Mouse (Mus musculus): ENCODE results near the gene Hsd3b5. TPM values are rescaled to one million over a fixed set of nuclear protein-coding genes. Genes with fewer than 3 reads are reported as not detected.
"Not testable (repeated sequence)": the region's sequence is repeated elsewhere in the genome, so short reads cannot be mapped to it uniquely, and the experiment has no call there.

The Hsd3b5 gene
- total RNA-seq (2021), result not detected
- long read RNA-seq, experiment 1, result 0 reads
- long read RNA-seq, experiment 2, result 0 reads

DNA sequence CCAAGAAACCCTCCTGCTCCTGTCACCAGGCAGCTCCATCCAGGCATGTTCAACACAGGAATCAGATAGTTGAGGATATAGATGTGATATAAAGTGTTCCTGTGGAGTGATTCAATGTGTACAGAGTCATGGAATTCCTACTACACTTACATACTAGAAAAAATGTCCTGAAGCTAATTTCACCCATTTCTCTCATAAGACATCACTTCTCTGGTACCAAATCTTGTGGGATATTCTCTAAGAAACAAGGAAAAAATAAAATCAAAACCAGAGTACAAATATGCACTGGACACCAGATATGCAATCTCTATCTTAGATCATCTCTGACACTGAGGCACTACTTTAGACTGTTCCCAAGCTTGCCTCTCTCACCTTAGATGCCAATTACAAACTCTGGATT is at the start of gene Hsd3b5:
TSS of gene Hsd3b5 (minus strand) at position 101 of the 400 bp plus-strand sequence.
- DNase-seq (ENCODE audit: low spot score in 2 of 2), result no peak

DNA sequence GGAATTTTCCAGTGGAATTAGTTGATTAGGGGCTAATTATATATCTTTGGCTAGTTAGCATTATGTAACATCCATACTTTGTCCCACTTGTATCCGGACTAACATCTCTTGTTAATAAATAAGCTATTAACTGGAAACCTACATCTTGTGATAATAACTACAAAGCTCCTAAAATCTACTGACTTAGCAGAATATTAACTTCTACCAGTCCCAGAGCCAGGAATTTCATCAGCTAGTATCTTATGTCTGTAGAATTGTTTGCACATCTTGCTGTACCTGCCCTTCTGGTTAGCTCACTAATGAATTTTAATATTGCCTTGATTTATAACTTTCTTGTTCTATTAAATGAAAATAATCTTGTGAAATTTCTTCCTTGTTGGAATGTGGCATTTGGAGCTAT is 5.1 kb upstream of the Hsd3b5 start:
- no peak for DNase-seq (ENCODE audit: low spot score in 2 of 2)

DNA sequence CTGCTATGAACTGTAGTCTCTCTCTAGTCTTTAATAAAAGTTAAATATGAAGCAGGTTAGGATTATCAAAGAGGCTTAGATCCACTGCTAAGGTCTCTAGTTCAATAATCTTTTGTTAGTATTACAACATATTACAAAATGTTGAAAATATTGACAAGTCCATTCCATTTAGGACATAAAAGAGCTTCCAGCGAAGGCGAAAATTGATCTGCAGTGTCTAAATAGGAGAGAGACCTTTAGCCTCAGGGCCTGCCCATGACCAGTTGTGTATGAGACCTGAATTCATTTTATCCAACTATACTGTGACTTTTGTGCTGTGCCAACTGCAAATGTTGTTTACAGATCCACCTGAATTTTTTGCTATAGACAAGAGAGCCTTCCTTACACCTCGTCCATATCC is 419 bp downstream of the Hsd3b5 start:
- DNase-seq (ENCODE audit: low spot score in 2 of 2), result no peak

DNA sequence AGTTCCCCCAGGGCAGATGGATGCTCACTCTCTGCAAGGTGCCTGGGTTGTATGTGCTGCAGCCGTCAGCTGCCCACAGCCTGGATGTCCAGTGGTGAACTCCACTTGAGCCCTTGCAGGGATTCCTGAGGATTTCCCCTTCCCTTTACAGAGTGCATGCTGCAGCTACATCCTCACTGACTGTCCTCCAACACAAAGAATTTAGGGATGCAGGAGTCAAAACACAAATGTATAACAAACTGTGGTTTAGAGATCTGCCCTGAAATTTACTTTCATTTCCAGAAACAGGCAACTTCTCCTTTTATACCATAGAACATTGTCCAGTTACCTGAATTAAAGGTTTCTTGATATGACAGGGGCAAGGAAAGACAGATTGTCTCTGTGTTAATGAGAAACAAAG is 13.3 kb downstream of the Hsd3b5 start:
- DNase-seq (ENCODE audit: low spot score in 2 of 2), result not testable (repeated sequence)

DNA sequence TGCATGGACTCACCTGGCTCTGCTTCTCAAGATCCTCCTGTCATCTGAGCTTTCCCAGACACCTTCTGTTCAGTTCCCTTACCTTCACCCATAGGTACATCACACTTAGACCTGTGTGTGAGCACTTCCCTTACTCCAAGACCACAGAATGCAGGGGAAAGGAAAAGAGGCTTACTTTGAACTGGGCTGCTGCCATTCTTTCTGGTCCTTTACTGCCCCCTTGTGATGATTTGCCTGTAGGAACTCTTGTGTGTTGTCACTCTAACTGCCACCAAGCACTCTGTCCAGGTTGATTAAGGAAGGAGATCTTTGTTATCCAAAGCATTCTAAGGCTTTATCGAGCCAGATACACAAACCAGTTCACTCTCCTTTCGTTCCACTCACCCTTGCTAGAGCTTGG is 13.8 kb downstream of the Hsd3b5 start:
- not testable (repeated sequence) for DNase-seq (ENCODE audit: low spot score in 2 of 2)

DNA sequence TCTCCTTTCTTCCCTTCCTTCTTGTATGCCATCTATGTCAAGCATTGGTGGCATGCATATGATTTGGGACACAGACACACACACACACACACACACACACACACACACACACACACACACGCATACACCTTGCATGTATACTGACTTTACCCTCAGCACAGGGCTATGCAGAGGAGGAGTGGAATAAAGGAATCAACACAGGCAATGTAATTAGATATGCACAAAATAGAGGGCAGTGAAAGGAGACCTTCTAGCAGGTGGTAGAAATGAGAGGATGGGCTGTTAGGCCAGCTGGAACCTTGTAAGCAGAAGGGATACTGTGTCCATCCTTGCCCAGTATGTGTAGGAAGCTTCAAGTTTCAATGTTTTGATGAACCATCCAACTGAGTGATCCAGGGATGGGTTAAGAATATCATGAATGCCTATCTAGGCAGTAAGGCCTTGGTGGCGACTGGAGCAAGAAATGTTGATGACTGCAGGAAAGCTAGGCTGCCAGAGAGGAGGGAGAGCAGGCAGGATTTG is 15.6 kb downstream of the Hsd3b5 start:
- DNase-seq (ENCODE audit: low spot score in 2 of 2), result not testable (repeated sequence)

DNA sequence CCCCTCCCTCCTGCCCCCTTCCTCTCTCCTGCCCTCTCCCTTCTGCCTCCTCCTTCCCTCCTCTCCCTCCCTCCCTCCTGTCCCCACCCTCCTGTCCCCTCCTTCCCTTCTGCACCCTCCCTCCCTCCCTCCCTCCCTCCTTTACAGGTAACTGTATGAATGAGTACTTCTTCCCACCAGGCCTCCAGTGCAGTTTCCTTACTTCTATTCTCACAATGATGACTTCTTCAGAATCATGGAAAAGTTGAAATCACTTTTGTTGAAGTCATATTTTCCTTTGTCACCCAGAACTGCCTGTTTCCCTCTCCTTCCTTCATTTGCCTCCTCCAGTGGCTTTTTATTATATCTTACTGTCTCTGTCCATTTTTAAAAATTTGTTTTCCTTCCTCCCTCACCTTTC is 16.1 kb downstream of the Hsd3b5 start:
- DNase-seq (ENCODE audit: low spot score in 2 of 2), result no peak

DNA sequence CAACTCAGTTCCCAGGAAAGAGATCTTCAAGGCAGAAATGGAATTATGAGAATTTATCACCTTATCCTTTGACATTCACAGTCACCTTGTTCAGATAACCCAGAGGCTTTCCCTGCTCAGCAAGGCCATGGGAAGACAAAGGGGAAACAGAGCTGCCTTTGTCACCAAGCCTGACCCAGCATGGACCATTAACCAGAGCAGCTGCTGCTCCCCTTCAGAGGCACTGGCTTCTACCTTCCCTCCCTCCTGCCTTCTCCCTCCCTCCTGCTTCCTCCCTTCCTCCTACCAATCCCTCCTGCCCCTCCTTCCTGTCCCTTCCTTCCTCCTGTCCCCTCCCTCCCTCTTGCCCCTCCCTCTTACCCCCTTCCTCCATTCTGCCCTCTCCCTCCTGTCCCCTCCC is 16.5 kb downstream of the Hsd3b5 start:
- not testable (repeated sequence) for DNase-seq (ENCODE audit: low spot score in 2 of 2)

DNA sequence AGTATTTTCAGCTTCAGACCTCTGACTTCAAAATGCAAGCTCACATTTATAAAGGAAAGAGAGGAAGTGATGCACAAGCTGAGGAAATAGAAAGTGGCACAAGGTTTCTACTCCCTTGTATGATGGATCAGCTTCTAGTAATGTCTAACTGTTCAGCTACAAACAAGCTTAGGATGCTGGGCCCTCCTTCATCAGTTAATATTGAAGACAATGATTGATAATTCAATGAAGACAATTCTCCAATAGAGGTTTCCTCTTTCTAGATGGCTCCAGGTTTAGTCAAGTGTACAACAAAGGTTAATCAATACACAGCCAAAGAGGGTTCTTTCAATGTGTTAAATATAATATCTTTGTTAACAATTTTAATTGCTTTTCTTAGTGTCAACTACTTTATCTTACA is 41.3 kb downstream of the Hsd3b5 start, which contains the start of gene Gm10681:
TSS of gene Gm10681 (minus strand) at position 101 of the 400 bp plus-strand sequence.
- DNase-seq (ENCODE audit: low spot score in 2 of 2), result no peak

DNA sequence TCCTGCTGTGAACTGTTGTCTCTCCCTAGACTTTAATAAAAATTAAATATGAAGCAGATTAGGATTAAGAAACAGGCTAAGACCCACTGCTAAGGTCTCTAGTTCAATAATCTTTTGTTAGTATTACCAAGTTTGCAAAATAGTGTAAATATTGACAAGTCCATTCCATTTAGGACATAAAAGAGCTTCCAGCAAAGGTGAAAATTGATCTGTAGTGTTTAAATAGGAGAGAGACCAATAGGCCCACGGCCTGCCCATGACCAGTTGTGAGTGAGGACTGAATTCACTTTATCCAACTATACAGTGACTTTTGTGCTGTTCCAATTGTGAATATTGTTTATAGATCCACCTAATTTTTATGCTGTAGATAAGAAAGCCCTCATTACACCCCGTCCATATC is 42.3 kb downstream of the Hsd3b5 start:
- DNase-seq (ENCODE audit: low spot score in 2 of 2), result no peak

DNA sequence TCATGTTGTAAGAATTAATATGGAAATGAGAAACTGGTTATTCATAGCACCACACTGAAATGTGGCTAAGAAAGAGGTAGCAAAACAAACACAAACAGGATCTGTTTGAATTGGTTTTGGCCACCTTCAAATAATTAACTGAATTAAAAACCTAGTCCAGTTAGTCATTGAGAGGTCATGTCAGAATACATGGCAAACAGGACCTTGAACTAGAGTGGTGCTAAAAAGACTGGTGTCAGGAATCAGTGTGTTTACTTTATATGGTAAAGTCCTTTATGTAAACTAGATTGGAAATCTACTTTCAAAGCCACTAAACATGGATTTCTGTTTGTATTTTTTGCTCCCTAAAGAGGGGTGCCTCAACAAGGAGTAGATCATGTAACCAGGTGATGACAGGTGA is 47.4 kb downstream of the Hsd3b5 start:
- not testable (repeated sequence) for DNase-seq (ENCODE audit: low spot score in 2 of 2)

DNA sequence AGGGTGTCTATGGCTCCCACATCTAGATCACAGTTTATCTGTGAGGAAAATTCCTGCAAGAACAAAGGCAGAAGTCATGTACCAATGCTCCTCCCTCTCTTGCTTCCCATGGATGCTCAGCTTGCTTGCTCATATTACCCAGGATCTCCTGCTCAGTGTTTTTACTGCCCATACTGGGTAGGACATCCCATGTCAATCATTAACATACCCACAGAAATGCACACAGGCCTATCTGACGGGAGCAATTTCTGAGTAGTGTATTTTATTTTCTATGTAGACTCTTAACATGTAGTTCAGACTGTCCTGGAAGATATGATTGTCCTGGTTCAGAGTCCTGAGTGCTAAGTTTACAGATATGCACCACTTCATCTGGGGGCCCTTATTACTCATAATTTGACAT is 47.9 kb downstream of the Hsd3b5 start:
- DNase-seq (ENCODE audit: low spot score in 2 of 2), result not testable (repeated sequence)

DNA sequence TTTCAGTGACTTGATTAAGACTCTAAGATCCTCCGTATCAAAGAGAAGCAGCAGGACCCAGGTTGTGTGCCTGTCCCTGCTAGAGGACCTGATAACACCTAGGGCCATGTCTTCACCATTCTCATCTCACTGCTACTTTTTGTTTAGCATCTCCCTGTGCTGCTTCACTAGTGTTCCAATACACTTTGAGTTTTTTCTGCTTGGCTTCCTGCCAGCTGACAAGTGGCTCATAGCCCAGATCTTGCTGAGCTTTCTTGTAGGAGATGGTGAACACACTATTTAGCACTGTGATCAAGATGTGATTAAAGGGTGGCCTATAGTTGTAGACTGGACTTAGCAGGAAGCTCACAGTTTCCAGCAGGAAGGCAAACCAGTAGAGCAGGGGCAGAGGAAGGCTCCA is 49.0 kb downstream of the Hsd3b5 start:
- peak; percentile 71 to 72 for DNase-seq (ENCODE audit: low spot score in 2 of 2)

Other genes starting within 250 kb of the Hsd3b5 start
- gene Zfp697, start 247.8 kb downstream of the Hsd3b5 start, total RNA-seq (2021), result 10 to 100 TPM; 29.5 to 30.1 TPM
- gene Gm4450, start 173.1 kb downstream of the Hsd3b5 start, total RNA-seq (2021), result not detected
- gene Hsd3b4, start 119.7 kb downstream of the Hsd3b5 start, total RNA-seq (2021), result not detected
- gene Gm10681, start 41.4 kb downstream of the Hsd3b5 start, total RNA-seq (2021), result not detected
- gene Hsd3b2, start 94.3 kb upstream of the Hsd3b5 start, total RNA-seq (2021), result not detected
- not detected for gene Hsd3b3, start 132.9 kb upstream of the Hsd3b5 start, total RNA-seq (2021)
- gene Hsd3b6, start 184.2 kb upstream of the Hsd3b5 start, total RNA-seq (2021), result not detected
- gene Hsd3b1, start 229.5 kb upstream of the Hsd3b5 start, total RNA-seq (2021), result not detected